Mouse (Mus musculus): ENCODE data around the gene Nkapl. TPM values are rescaled to one million over a fixed set of nuclear protein-coding genes. Genes with fewer than 3 reads are reported as not detected.
A peak's percentile ranks its signal among the peaks of the same experiment; 100 is the strongest.
"Not testable (repeated sequence)": the region's sequence is repeated elsewhere in the genome, so short reads cannot be mapped to it uniquely, and the experiment has no call there.

Gene Nkapl
- polyA plus RNA-seq, 1 experiment from 2014 or later: 2.8 TPM

GRCm38 (mm10) chr13:21472427-21472826 lies 4.1 kb upstream of the Nkapl start:
- ATAC-seq (ENCODE audit: insufficient number of reproducible peaks, insufficient read depth, low FRiP score, low read depth): no peak
- no peaks in the 10 kb centered on the region for H3K27me3 ChIP-seq (ENCODE audit: control insufficient read depth, insufficient read depth, low read length)
- 35% methylated on average over 4 of the region's 4 CpGs for WGBS
- no peaks in the 10 kb centered on the region for H3K9me3 ChIP-seq (ENCODE audit: control insufficient read depth, low read depth, low read length)
- H3K36me3 ChIP-seq (ENCODE audit: control insufficient read depth, insufficient read depth, low read length): no peaks in the 10 kb centered on the region
- no peaks in the 10 kb centered on the region for H3K4me1 ChIP-seq (ENCODE audit: control insufficient read depth, insufficient read depth, low read length)
- H3K4me3 ChIP-seq (ENCODE audit: low read depth, low read length): no peak overlapping the region
- no peak overlapping the region for H3K27ac ChIP-seq (ENCODE audit: low read length)
- no peak overlapping the region for H3K9ac ChIP-seq (replicated peaks; ENCODE audit: low read depth, low read length)
- no peak overlapping the region for H3K4me2 ChIP-seq (replicated peaks; ENCODE audit: low read depth, low read length)

- H3K9me3 ChIP-seq (ENCODE audit: control insufficient read depth, low read depth, low read length): no peaks in the 10 kb centered on the region
- no peaks in the 10 kb centered on the region for H3K36me3 ChIP-seq (ENCODE audit: control insufficient read depth, insufficient read depth, low read length)
- ATAC-seq (ENCODE audit: insufficient number of reproducible peaks, insufficient read depth, low FRiP score, low read depth): no peak
- no peaks in the 10 kb centered on the region for H3K4me1 ChIP-seq (ENCODE audit: control insufficient read depth, insufficient read depth, low read length)
- no peak overlapping the region for H3K27ac ChIP-seq (ENCODE audit: low read length)
- no peaks in the 10 kb centered on the region for H3K27me3 ChIP-seq (ENCODE audit: control insufficient read depth, insufficient read depth, low read length)
- peak overlapping the region; percentile 88; the same call in 1 of the 2 replicates for H3K4me2 ChIP-seq (replicated peaks; ENCODE audit: low read depth, low read length)
- H3K9ac ChIP-seq (replicated peaks; ENCODE audit: low read depth, low read length): no peak overlapping the region
- WGBS: 37% methylated on average over 9 of the region's 9 CpGs
- H3K4me3 ChIP-seq (ENCODE audit: low read depth, low read length): no peak overlapping the region
Observed at GRCm38 (mm10) chr13:21469097-21469496, 788 bp upstream of the Nkapl start.

GRCm38 (mm10) chr13:21467336-21467735 lies 973 bp downstream of the Nkapl start:
- ATAC-seq (ENCODE audit: insufficient number of reproducible peaks, insufficient read depth, low FRiP score, low read depth): no peak
- no peak overlapping the region for H3K9ac ChIP-seq (replicated peaks; ENCODE audit: low read depth, low read length)
- H3K4me1 ChIP-seq (ENCODE audit: control insufficient read depth, insufficient read depth, low read length): no peaks in the 10 kb centered on the region
- no peaks in the 10 kb centered on the region for H3K36me3 ChIP-seq (ENCODE audit: control insufficient read depth, insufficient read depth, low read length)
- no peaks in the 10 kb centered on the region for H3K27me3 ChIP-seq (ENCODE audit: control insufficient read depth, insufficient read depth, low read length)
- H3K9me3 ChIP-seq (ENCODE audit: control insufficient read depth, low read depth, low read length): no peaks in the 10 kb centered on the region
- 88% methylated on average over 10 of the region's 10 CpGs for WGBS
- H3K4me2 ChIP-seq (replicated peaks; ENCODE audit: low read depth, low read length): no peak overlapping the region
- no peak overlapping the region for H3K27ac ChIP-seq (ENCODE audit: low read length)
- no peak overlapping the region for H3K4me3 ChIP-seq (ENCODE audit: low read depth, low read length)

GRCm38 (mm10) chr13:21462516-21462915 lies 5.8 kb downstream of the Nkapl start:
- not testable (repeated sequence) for H3K9ac ChIP-seq (replicated peaks; ENCODE audit: low read depth, low read length); H3K27me3 ChIP-seq (ENCODE audit: control insufficient read depth, insufficient read depth, low read length); H3K36me3 ChIP-seq (ENCODE audit: control insufficient read depth, insufficient read depth, low read length); ATAC-seq (ENCODE audit: insufficient number of reproducible peaks, insufficient read depth, low FRiP score, low read depth); H3K4me1 ChIP-seq (ENCODE audit: control insufficient read depth, insufficient read depth, low read length); H3K4me3 ChIP-seq (ENCODE audit: low read depth, low read length); H3K27ac ChIP-seq (ENCODE audit: low read length); H3K9me3 ChIP-seq (ENCODE audit: control insufficient read depth, low read depth, low read length); H3K4me2 ChIP-seq (replicated peaks; ENCODE audit: low read depth, low read length)
- WGBS: 50% methylated on average over 9 of the region's 9 CpGs

- H3K4me1 ChIP-seq (ENCODE audit: control insufficient read depth, insufficient read depth, low read length): peaks cover 3% of the 10 kb centered on the region; the same call in 1 of the 2 replicates
- H3K27ac ChIP-seq (ENCODE audit: low read length): no peak overlapping the region
- no peak overlapping the region for H3K9ac ChIP-seq (replicated peaks; ENCODE audit: low read depth, low read length)
- H3K27me3 ChIP-seq (ENCODE audit: control insufficient read depth, insufficient read depth, low read length): no peaks in the 10 kb centered on the region
- no peak overlapping the region for H3K4me2 ChIP-seq (replicated peaks; ENCODE audit: low read depth, low read length)
- H3K4me3 ChIP-seq (ENCODE audit: low read depth, low read length): no peak overlapping the region
- H3K9me3 ChIP-seq (ENCODE audit: control insufficient read depth, low read depth, low read length): no peaks in the 10 kb centered on the region
- 14% methylated on average over 4 of the region's 4 CpGs for WGBS
- H3K36me3 ChIP-seq (ENCODE audit: control insufficient read depth, insufficient read depth, low read length): 0 out of 2 replicates have a peak, but pooled peaks cover under 1% of the 10 kb centered on the region
- ATAC-seq (ENCODE audit: insufficient number of reproducible peaks, insufficient read depth, low FRiP score, low read depth): peak; percentile 79
Observed at GRCm38 (mm10) chr13:21456347-21456746, 12.0 kb downstream of the Nkapl start.

GRCm38 (mm10) chr13:21454133-21454532 lies 14.2 kb downstream of the Nkapl start:
- Histone ChIP-seq H3K4me1 (ENCODE audit: control insufficient read depth, insufficient read depth, low read length) (peaks cover 3% of the 10 kb centered on the region; the same call in 1 of the 2 replicates), H3K36me3 (ENCODE audit: control insufficient read depth, insufficient read depth, low read length) (peaks cover 4% of the 10 kb centered on the region; the same call in 1 of the 2 replicates), H3K27me3 (ENCODE audit: control insufficient read depth, insufficient read depth, low read length) (no peaks in the 10 kb centered on the region), H3K4me3 (ENCODE audit: low read depth, low read length) (peak overlapping the region; percentile 51), H3K27ac (ENCODE audit: low read length) (no peak overlapping the region), H3K4me2 (replicated peaks; ENCODE audit: low read depth, low read length) (peak overlapping the region; percentile 61), H3K9me3 (ENCODE audit: control insufficient read depth, low read depth, low read length) (no peaks in the 10 kb centered on the region), H3K9ac (replicated peaks; ENCODE audit: low read depth, low read length) (no peak overlapping the region)
- WGBS: 56% methylated on average over 3 of the region's 3 CpGs
- ATAC-seq (ENCODE audit: insufficient number of reproducible peaks, insufficient read depth, low FRiP score, low read depth): peak; percentile 57; the same call in 1 of the 2 replicates

GRCm38 (mm10) chr13:21453449-21453848 lies 14.9 kb downstream of the Nkapl start, which contains the start of gene Zscan26:
Gene Zscan26, minus strand, starts transcription at chr13:21453730.
- Histone ChIP-seq H3K4me2 (replicated peaks; ENCODE audit: low read depth, low read length) (peak within 1 kb of the TSS; percentile 61), H3K9me3 (ENCODE audit: control insufficient read depth, low read depth, low read length) (no peaks in the 10 kb centered on the region), H3K27me3 (ENCODE audit: control insufficient read depth, insufficient read depth, low read length) (no peaks in the 10 kb centered on the region), H3K27ac (ENCODE audit: low read length) (peak within 1 kb of the TSS; percentile 77), H3K9ac (replicated peaks; ENCODE audit: low read depth, low read length) (peak within 1 kb of the TSS; percentile 55), H3K4me3 (ENCODE audit: low read depth, low read length) (peak within 1 kb of the TSS; percentile 51), H3K4me1 (ENCODE audit: control insufficient read depth, insufficient read depth, low read length) (peaks cover 3% of the 10 kb centered on the region; the same call in 1 of the 2 replicates), H3K36me3 (ENCODE audit: control insufficient read depth, insufficient read depth, low read length) (peaks cover 4% of the 10 kb centered on the region; the same call in 1 of the 2 replicates)
- peak; percentile 87 for ATAC-seq (ENCODE audit: insufficient number of reproducible peaks, insufficient read depth, low FRiP score, low read depth)
- under 1% methylated on average over 23 of the region's 23 CpGs for WGBS

- no peaks in the 10 kb centered on the region for H3K9me3 ChIP-seq (ENCODE audit: control insufficient read depth, low read depth, low read length)
- H3K4me3 ChIP-seq (ENCODE audit: low read depth, low read length): peak overlapping the region; percentile 51
- WGBS: 1% methylated on average over 13 of the region's 13 CpGs
- peaks cover 4% of the 10 kb centered on the region; the same call in 1 of the 2 replicates for H3K36me3 ChIP-seq (ENCODE audit: control insufficient read depth, insufficient read depth, low read length)
- peak overlapping the region; percentile 77; the same call in 1 of the 2 replicates for H3K27ac ChIP-seq (ENCODE audit: low read length)
- H3K4me1 ChIP-seq (ENCODE audit: control insufficient read depth, insufficient read depth, low read length): peaks cover 3% of the 10 kb centered on the region; the same call in 1 of the 2 replicates
- H3K27me3 ChIP-seq (ENCODE audit: control insufficient read depth, insufficient read depth, low read length): no peaks in the 10 kb centered on the region
- H3K4me2 ChIP-seq (replicated peaks; ENCODE audit: low read depth, low read length): peak overlapping the region; percentile 61
- ATAC-seq (ENCODE audit: insufficient number of reproducible peaks, insufficient read depth, low FRiP score, low read depth): no peak
- peak overlapping the region; percentile 55 for H3K9ac ChIP-seq (replicated peaks; ENCODE audit: low read depth, low read length)
Observed at GRCm38 (mm10) chr13:21453042-21453441, 15.3 kb downstream of the Nkapl start.

Measured in stomach, embryonic 14.5 days (tissue).